Mouse (Mus musculus) layer of hippocampus, postnatal 36 days (tissue): ENCODE data around the gene Clec16a. TPM values are rescaled to one million over a fixed set of nuclear protein-coding genes. Genes with fewer than 3 reads are reported as not detected.

Experiments
- DNase-seq, 2 experiments: peaks; one replicate each; pipeline ENCODE4 v3.0.0; 2022
- total RNA-seq, 2 experiments: library from RNA; stranded (reverse); gene quantifications; 2 replicates each; pipeline ENCODE4 v1.2.3; 2021

The Clec16a gene
- total RNA-seq, 2 experiments from 2014 or later: 97.8 to 103 TPM

DNA sequence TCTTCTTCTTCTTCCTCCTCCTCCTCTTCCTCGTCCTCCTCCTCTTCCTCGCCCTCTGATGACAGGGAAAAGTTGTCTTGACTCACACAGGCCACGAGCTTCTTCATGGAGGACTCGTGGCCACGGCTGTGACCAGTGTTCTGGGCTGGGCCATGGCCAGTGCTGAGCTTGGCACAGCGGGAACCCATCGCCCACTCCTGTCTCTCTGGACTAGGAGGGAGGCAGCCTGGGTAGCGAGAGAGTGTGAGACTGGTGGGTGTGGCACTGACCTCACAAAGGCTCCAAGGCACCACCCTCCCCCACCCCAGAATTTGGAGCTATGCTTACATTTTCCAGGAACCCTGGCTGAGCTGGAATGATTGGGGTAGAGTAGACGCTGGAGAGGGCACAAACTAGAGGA lies 245.6 kb downstream of the Clec16a start, which contains the start of gene Prm3:
Prm3 (minus strand) TSS at position 213 of the 400 bp plus-strand sequence.
- DNase-seq: no peak

Other genes starting within 250 kb of the Clec16a start
- gene Emp2, start 231.4 kb upstream of the Clec16a start, total RNA-seq: 10 to 100 TPM; 16.5 to 17.8 TPM
- gene Tekt5, start 149.8 kb upstream of the Clec16a start, total RNA-seq: 1 to 10 TPM; 5.2 to 5.5 TPM
- 10 to 100 TPM; 16.4 to 18.1 TPM for gene Nubp1, start 133.4 kb upstream of the Clec16a start, total RNA-seq
- gene Tvp23a, start 98.0 kb upstream of the Clec16a start, total RNA-seq: 10 to 100 TPM; 23.4 to 26.2 TPM
- gene Ciita, start 65.3 kb upstream of the Clec16a start, total RNA-seq: under 1 TPM in 1 of 2 experiments, not detected in 1; 0.10 TPM
- 10 to 100 TPM; 65.8 to 66.8 TPM for gene Dexi, start 2.3 kb upstream of the Clec16a start, total RNA-seq
- under 1 TPM; 0.42 to 0.66 TPM for gene Socs1, start 240.2 kb downstream of the Clec16a start, total RNA-seq
- gene Tnp2, start 243.3 kb downstream of the Clec16a start, total RNA-seq: not detected
- gene Prm3, start 245.6 kb downstream of the Clec16a start, total RNA-seq: not detected